Mouse (Mus musculus) forebrain, embryonic 11.5 days (tissue): ENCODE measurements around the gene Prepl. TPM values are rescaled to one million over a fixed set of nuclear protein-coding genes. Genes with fewer than 3 reads are reported as not detected.

Source experiments
- ATAC-seq: fragments of 200-750 bp; cut with Nextera tagmentation; replicated peaks from 2 replicates; pipeline ENCODE4 v1.8.0; 2017; ENCODE audit warnings: moderate TSS enrichment; ENCODE audit not compliant: low FRiP score
- DNase-seq: peaks from one replicate; pipeline ENCODE4 v3.0.0-alpha.2; 2017; ENCODE audit warnings: low spot score
- H3K27ac ChIP-seq: fragments of 300-500 bp; sonication (generic); 2 replicates; pipeline ENCODE4 v1.5.1; 2014; ENCODE audit warnings: low read depth, low read length
- H3K27me3 ChIP-seq: fragments of 300-500 bp; sonication (generic); 2 replicates; pipeline ENCODE4 v1.6.1; 2014; ENCODE audit warnings: mild to moderate bottlenecking, low read length, mixed read lengths; ENCODE audit not compliant: control insufficient read depth, insufficient read depth
- H3K36me3 ChIP-seq: fragments of 300-500 bp; sonication (generic); 2 replicates; pipeline ENCODE4 v1.6.1; 2014; ENCODE audit warnings: mild to moderate bottlenecking, low read length, moderate library complexity, mixed read lengths; ENCODE audit not compliant: control insufficient read depth, insufficient read depth
- H3K4me1 ChIP-seq: fragments of 300-500 bp; sonication (generic); replicated peaks from 2 replicates; pipeline ENCODE4 v1.6.1; 2014; ENCODE audit warnings: low read length, mixed read lengths; ENCODE audit not compliant: control insufficient read depth, insufficient read depth
- H3K4me2 ChIP-seq: fragments of 300-500 bp; sonication (generic); 2 replicates; pipeline ENCODE4 v1.6.1; 2014; ENCODE audit warnings: low read depth, mild to moderate bottlenecking, low read length, moderate library complexity, mixed read lengths; ENCODE audit not compliant: severe bottlenecking
- H3K4me3 ChIP-seq: fragments of 300-500 bp; sonication (generic); 2 replicates; pipeline ENCODE4 v1.5.1; 2014; ENCODE audit warnings: low read depth, low read length
- H3K9ac ChIP-seq: fragments of 300-500 bp; sonication (generic); 2 replicates; pipeline ENCODE4 v1.6.1; 2014; ENCODE audit warnings: low read length
- H3K9me3 ChIP-seq: fragments of 300-500 bp; sonication (generic); 2 replicates; pipeline ENCODE4 v1.6.1; 2016; ENCODE audit warnings: low read length, mixed read lengths; ENCODE audit not compliant: control insufficient read depth
- WGBS: fragments of 180-500 bp; shearing (Covaris S2); extraction: QIAGEN DNeasy Blood & Tissue Kit; methylation state at CpG from one replicate; pipeline ENCODE4 v1.1.7; 2014; 5-methylcytosine and 5-hydroxymethylcytosine counted together
- polyA plus RNA-seq: library from polyadenylated mRNA; unstranded; fragments of >200 nt; fragmentation: Nextera tagmentation; extraction: Ambion mirVana; gene quantifications from 2 replicates; pipeline ENCODE4 v1.2.1, GENCODE M21; 2014

The Prepl gene
- polyA plus RNA-seq, 1 experiment from 2014 or later, result 46.4 TPM

- Histone ChIP-seq H3K4me3 (no peak overlapping the region), H3K36me3 (no peaks in the 10 kb centered on the region), H3K9ac (no peak overlapping the region), H3K27me3 (no peaks in the 10 kb centered on the region), H3K4me1 (no peaks in the 10 kb centered on the region), H3K27ac (no peak overlapping the region), H3K9me3 (no peaks in the 10 kb centered on the region), H3K4me2 (no peak overlapping the region)
- WGBS, result 91% methylated on average over 7 of the region's 7 CpGs
- DNase-seq (no peak), ATAC-seq (no peak)
These were observed 8.8 kb upstream of the Prepl start for GRCm38 (mm10) chr17:85098677-85099323.

- H3K4me3 ChIP-seq, result no peak overlapping the region
- H3K9me3 ChIP-seq, result no peaks in the 10 kb centered on the region
- H3K36me3 ChIP-seq, result no peaks in the 10 kb centered on the region
- H3K9ac ChIP-seq, result no peak overlapping the region
- 98% methylated on average over 3 of the region's 3 CpGs for WGBS
- no peaks in the 10 kb centered on the region for H3K27me3 ChIP-seq
- no peak for DNase-seq
- ATAC-seq, result no peak
- H3K4me1 ChIP-seq, result no peaks in the 10 kb centered on the region; the same call in 1 of the 2 replicates
- H3K27ac ChIP-seq, result no peak overlapping the region
- no peak overlapping the region for H3K4me2 ChIP-seq
These were observed 6.4 kb upstream of the Prepl start for GRCm38 (mm10) chr17:85096396-85096795.

GRCm38 (mm10) chr17:85091762-85092161 is 1.7 kb upstream of the Prepl start:
- no peak for DNase-seq
- no peaks in the 10 kb centered on the region for H3K9me3 ChIP-seq
- 93% methylated on average over 6 of the region's 6 CpGs for WGBS
- H3K4me2 ChIP-seq, result no peak overlapping the region
- H3K4me3 ChIP-seq, result no peak overlapping the region
- no peaks in the 10 kb centered on the region for H3K27me3 ChIP-seq
- no peak overlapping the region for H3K27ac ChIP-seq
- ATAC-seq, result no peak
- H3K4me1 ChIP-seq, result no peaks in the 10 kb centered on the region; the same call in 1 of the 2 replicates
- H3K9ac ChIP-seq, result no peak overlapping the region
- H3K36me3 ChIP-seq, result no peaks in the 10 kb centered on the region

DNA sequence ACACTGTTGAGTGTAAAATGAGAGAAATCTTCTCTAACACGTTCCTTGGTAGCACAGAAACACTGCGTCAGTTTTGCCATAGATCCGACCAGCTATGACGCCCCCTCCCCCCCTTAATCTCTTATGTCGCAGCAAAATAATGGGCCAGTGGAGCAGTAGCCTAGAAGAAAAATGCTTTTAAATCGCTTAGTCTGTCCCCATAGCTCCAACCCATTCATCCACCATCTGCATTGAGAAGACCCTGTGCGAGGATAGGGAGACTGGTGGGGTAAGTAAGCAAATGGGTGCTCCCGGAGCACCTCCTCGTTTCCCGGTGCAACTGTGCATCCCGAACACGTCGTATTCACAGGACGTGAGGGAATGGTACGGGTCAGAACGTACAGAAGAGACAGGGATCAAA is 420 bp downstream of the Prepl start:
- H3K9me3 ChIP-seq, result no peaks in the 10 kb centered on the region
- ATAC-seq (peak; percentile 22), DNase-seq (no peak)
- peak overlapping the region; percentile 61 for H3K4me3 ChIP-seq
- under 1% methylated on average over 16 of the region's 16 CpGs for whole genome bisulfite sequencing
- no peaks in the 10 kb centered on the region for H3K27me3 ChIP-seq
- H3K9ac ChIP-seq, result peak overlapping the region; percentile 72
- H3K27ac ChIP-seq, result peak overlapping the region; percentile 70
- peak overlapping the region; percentile 82 for H3K4me2 ChIP-seq
- H3K4me1 ChIP-seq, result no peaks in the 10 kb centered on the region; the same call in 1 of the 2 replicates
- H3K36me3 ChIP-seq, result no peaks in the 10 kb centered on the region

- ATAC-seq, result no peak
- H3K9ac ChIP-seq, result no peak overlapping the region; the same call in 1 of the 2 replicates
- DNase-seq, result no peak
- peak overlapping the region; percentile 61; the same call in 1 of the 2 replicates for H3K4me3 ChIP-seq
- H3K27me3 ChIP-seq, result no peaks in the 10 kb centered on the region
- H3K4me2 ChIP-seq, result peak overlapping the region; percentile 82; the same call in 1 of the 2 replicates
- H3K36me3 ChIP-seq, result no peaks in the 10 kb centered on the region
- H3K27ac ChIP-seq, result no peak overlapping the region
- no peaks in the 10 kb centered on the region for H3K9me3 ChIP-seq
- no peaks in the 10 kb centered on the region; the same call in 1 of the 2 replicates for H3K4me1 ChIP-seq
- WGBS, result 45% methylated on average over 6 of the region's 6 CpGs
These were observed 1.0 kb downstream of the Prepl start for GRCm38 (mm10) chr17:85089011-85089410.

- Histone ChIP-seq H3K36me3 (no peaks in the 10 kb centered on the region), H3K4me1 (no peaks in the 10 kb centered on the region; the same call in 1 of the 2 replicates), H3K27me3 (no peaks in the 10 kb centered on the region), H3K4me3 (no peak overlapping the region), H3K9ac (no peak overlapping the region), H3K4me2 (no peak overlapping the region), H3K27ac (no peak overlapping the region), H3K9me3 (no peaks in the 10 kb centered on the region)
- ATAC-seq, result no peak
- 89% methylated on average over 11 of the region's 11 CpGs for WGBS
- no peak for DNase-seq
These were observed 1.6 kb downstream of the Prepl start for GRCm38 (mm10) chr17:85088401-85088800.

DNA sequence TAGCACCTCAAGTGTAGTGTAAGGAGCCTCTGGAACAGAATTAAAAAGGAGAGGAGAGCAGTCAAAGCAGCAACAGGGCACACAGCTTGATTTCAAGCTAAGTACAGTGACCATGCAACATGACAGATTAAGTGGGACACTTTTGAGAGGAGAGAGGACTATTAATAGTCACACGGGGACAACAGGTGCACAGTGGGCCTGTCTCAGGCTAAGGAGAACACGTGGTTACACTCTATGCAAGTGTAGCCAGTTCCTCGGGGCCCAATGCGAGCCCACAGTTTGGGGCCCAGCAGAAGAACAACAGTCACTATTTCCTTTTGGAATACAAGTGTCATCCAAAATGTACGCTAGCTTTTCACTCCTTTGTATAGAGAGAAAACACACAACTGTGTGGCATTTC is 2.5 kb downstream of the Prepl start:
- Histone ChIP-seq H3K4me2 (no peak overlapping the region), H3K4me3 (no peak overlapping the region), H3K9ac (no peak overlapping the region), H3K36me3 (no peaks in the 10 kb centered on the region), H3K4me1 (no peaks in the 10 kb centered on the region; the same call in 1 of the 2 replicates), H3K9me3 (no peaks in the 10 kb centered on the region), H3K27me3 (no peaks in the 10 kb centered on the region), H3K27ac (no peak overlapping the region)
- WGBS, result 96% methylated on average over 5 of the region's 5 CpGs
- DNase-seq (no peak), ATAC-seq (no peak)

DNA sequence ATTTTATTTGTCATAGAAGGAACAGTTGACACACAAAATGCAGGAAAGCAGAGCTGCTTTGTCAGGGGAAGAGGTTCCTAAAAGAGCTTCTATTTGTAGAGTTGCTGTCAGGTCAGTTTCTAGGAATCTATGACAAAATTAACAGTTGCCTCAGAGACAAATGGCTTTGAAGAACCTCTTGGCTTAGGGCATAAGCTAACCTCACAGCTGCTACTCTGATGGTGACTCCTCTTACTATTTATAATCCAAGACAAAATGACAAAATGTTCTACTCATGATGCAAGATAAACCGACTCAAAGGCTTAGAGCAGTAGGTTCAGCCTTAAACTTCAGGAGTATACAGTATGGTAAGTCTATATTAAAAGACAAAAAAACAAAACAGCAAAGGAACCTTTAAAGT is 3.5 kb downstream of the Prepl start:
- 91% methylated on average over 1 of the region's 1 CpGs for WGBS
- Histone ChIP-seq H3K4me2 (no peak overlapping the region), H3K27ac (no peak overlapping the region), H3K4me1 (no peaks in the 10 kb centered on the region; the same call in 1 of the 2 replicates), H3K9ac (no peak overlapping the region), H3K27me3 (no peaks in the 10 kb centered on the region), H3K4me3 (no peak overlapping the region), H3K9me3 (no peaks in the 10 kb centered on the region), H3K36me3 (no peaks in the 10 kb centered on the region)
- no peak for ATAC-seq
- DNase-seq, result no peak

DNA sequence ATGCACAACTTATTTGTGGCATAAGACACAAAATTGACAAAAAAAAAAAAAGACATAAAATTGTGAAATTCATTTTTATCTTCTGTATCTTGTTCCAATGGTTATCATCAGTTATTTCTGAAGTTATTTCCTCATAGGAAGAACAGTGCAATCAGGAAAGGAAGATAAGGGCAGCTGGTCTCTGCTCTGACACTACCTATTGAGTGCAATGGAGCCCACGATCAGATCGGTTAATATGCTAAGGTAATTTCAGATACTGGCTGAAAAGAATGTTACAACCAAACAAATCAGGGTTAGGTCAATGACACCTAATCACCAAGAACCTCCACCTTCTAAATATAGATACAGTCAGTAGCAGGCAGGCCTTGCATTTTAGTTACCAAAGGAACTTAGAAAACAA is 4.7 kb downstream of the Prepl start:
- no peaks in the 10 kb centered on the region for H3K27me3 ChIP-seq
- WGBS, result 97% methylated on average over 2 of the region's 2 CpGs
- H3K36me3 ChIP-seq, result no peaks in the 10 kb centered on the region; the same call in 1 of the 2 replicates
- no peak for DNase-seq
- no peak overlapping the region for H3K4me3 ChIP-seq
- no peak overlapping the region for H3K4me2 ChIP-seq
- no peak overlapping the region for H3K27ac ChIP-seq
- ATAC-seq, result no peak
- no peaks in the 10 kb centered on the region for H3K9me3 ChIP-seq
- H3K4me1 ChIP-seq, result no peaks in the 10 kb centered on the region
- H3K9ac ChIP-seq, result no peak overlapping the region
